Mouse (Mus musculus) MEL (cell line): ENCODE data around the gene Dr1.

Experiments
- CTCF ChIP-seq, 3 experiments: IDR thresholded peaks in 2 of 3; conservative IDR thresholded peaks in 1 of 3; 2 replicates each; pipeline ENCODE4 v1.5.1; 2011 to 2012; ENCODE audit warnings: low read length in 3 of 3, low read depth in 2 of 3, mild to moderate bottlenecking in 2 of 3, improper control_type of control experiment in 1 of 3, inconsistent platforms in 1 of 3, mixed read lengths in 1 of 3, moderate library complexity in 1 of 3; ENCODE audit not compliant: control insufficient read depth in 1 of 3, insufficient read depth in 1 of 3, poor library complexity in 1 of 3, severe bottlenecking in 1 of 3
- GATA1 ChIP-seq: IDR thresholded peaks from 2 replicates; pipeline ENCODE4 v1.6.1; 2011; ENCODE audit warnings: low read depth, low read length, improper control_type of control experiment
- MAX ChIP-seq: IDR thresholded peaks from 2 replicates; pipeline ENCODE4 v1.6.1; 2011; ENCODE audit warnings: low read length, improper control_type of control experiment
- MEF2A ChIP-seq: IDR thresholded peaks from 2 replicates; pipeline ENCODE4 v1.6.1; 2014; ENCODE audit warnings: low read depth, mild to moderate bottlenecking, inconsistent platforms, low read length, improper control_type of control experiment; ENCODE audit not compliant: poor library complexity, insufficient replicate concordance, severe bottlenecking; ENCODE audit errors: extremely low read depth
- POLR2A ChIP-seq, 2 experiments: IDR thresholded peaks; 2 replicates each; pipeline ENCODE4 v1.6.1; 2011 to 2012; ENCODE audit warnings: low read length in 2 of 2, mild to moderate bottlenecking in 2 of 2, control low read depth in 1 of 2, improper control_type of control experiment in 1 of 2, low read depth in 1 of 2, moderate library complexity in 1 of 2; ENCODE audit not compliant: control insufficient read depth in 1 of 2, insufficient read depth in 1 of 2, poor library complexity in 1 of 2
- POLR2AphosphoS2 ChIP-seq: IDR thresholded peaks from 2 replicates; pipeline ENCODE4 v1.6.1; 2011; ENCODE audit warnings: low read length, improper control_type of control experiment
- POLR2AphosphoS5 ChIP-seq: IDR thresholded peaks from 2 replicates; pipeline ENCODE4 v1.6.1; 2012; ENCODE audit warnings: low read depth, borderline replicate concordance, mild to moderate bottlenecking, inconsistent platforms, low read length, moderate library complexity, mixed read lengths
- TAL1 ChIP-seq: IDR thresholded peaks from 2 replicates; pipeline ENCODE4 v1.6.1; 2012; ENCODE audit warnings: mild to moderate bottlenecking, inconsistent platforms, low read length, moderate library complexity, mixed read lengths
- UBTF ChIP-seq: IDR thresholded peaks from 2 replicates; pipeline ENCODE4 v1.6.1; 2012; ENCODE audit warnings: low read depth, mild to moderate bottlenecking, inconsistent platforms, low read length, improper control_type of control experiment, moderate library complexity, borderline replicate concordance; ENCODE audit not compliant: insufficient read depth
- USF1 ChIP-seq: IDR thresholded peaks from 2 replicates; pipeline ENCODE4 v1.6.1; 2014; ENCODE audit warnings: low read depth, mild to moderate bottlenecking, inconsistent platforms, low read length, improper control_type of control experiment, moderate library complexity

GRCm38 (mm10) chr5:108312224-108313064, 43.7 kb downstream of the Dr1 start, which contains the start of gene Pigg:
- TF ChIP-seq POLR2AphosphoS2, result peak; percentile 87
- TF ChIP-seq CTCF (IDR thresholded peaks at IDR 0.05 in 2 of 3, conservative IDR thresholded peaks at IDR 0.05 in 1 of 3; ENCODE audit: control insufficient read depth in 1 of 3, insufficient read depth in 1 of 3, low read depth in 2 of 3, low read length in 3 of 3, poor library complexity in 1 of 3, severe bottlenecking in 1 of 3), result no peak
- TF ChIP-seq POLR2AphosphoS5, result no peak
- peak; percentile 28; the same call in 1 of the 2 replicates for TF ChIP-seq USF1
- TF ChIP-seq UBTF, result no peak
- TF ChIP-seq POLR2A (IDR thresholded peaks at IDR 0.05; ENCODE audit: control insufficient read depth in 1 of 2, insufficient read depth in 1 of 2, low read depth in 1 of 2, low read length in 2 of 2, poor library complexity in 1 of 2), result peak; percentile 82 to 93
- TF ChIP-seq GATA1, result no peak
- TF ChIP-seq MAX, result peak; percentile 93
- TF ChIP-seq MEF2A, result no peak
- no peak for TF ChIP-seq TAL1
